Mouse (Mus musculus) ES-Bruce4 (cell line): ENCODE measurements around the gene Comtd1. TPM values are rescaled to one million over a fixed set of nuclear protein-coding genes. Genes with fewer than 3 reads are reported as not detected.

Experiments used
- H3K27ac ChIP-seq: 2 replicates; pipeline ENCODE4 v1.5.1; 2012; ENCODE audit warnings: low read length, inconsistent platforms; ENCODE audit not compliant: insufficient read depth
- H3K27me3 ChIP-seq: 2 replicates; pipeline ENCODE4 v1.6.1; 2012; ENCODE audit warnings: mild to moderate bottlenecking, low read length, inconsistent platforms; ENCODE audit not compliant: control insufficient read depth, poor library complexity, insufficient read depth, severe bottlenecking
- H3K36me3 ChIP-seq: 2 replicates; pipeline ENCODE4 v1.6.1; 2012; ENCODE audit warnings: inconsistent platforms, mild to moderate bottlenecking, low read length, moderate library complexity; ENCODE audit not compliant: control insufficient read depth, poor library complexity, insufficient read depth, severe bottlenecking
- H3K4me1 ChIP-seq: one replicate; pipeline ENCODE4 v1.8.1; 2011; ENCODE audit warnings: low read length; ENCODE audit not compliant: control insufficient read depth, insufficient read depth
- H3K4me3 ChIP-seq: 2 replicates; pipeline ENCODE4 v1.5.1; 2011; ENCODE audit warnings: low read depth, mild to moderate bottlenecking, low read length
- H3K9ac ChIP-seq: 2 replicates; pipeline ENCODE4 v1.6.1; 2012; ENCODE audit warnings: low read depth, mild to moderate bottlenecking, inconsistent platforms; ENCODE audit not compliant: poor library complexity, severe bottlenecking
- H3K9me3 ChIP-seq: replicated peaks from 2 replicates; pipeline ENCODE4 v1.6.1; 2012; ENCODE audit warnings: mild to moderate bottlenecking, low read length, inconsistent platforms; ENCODE audit not compliant: control insufficient read depth, poor library complexity, insufficient read depth, severe bottlenecking
- CTCF ChIP-seq: IDR thresholded peaks from one replicate; pipeline ENCODE4 v1.8.1; 2011; ENCODE audit warnings: low read depth, low read length
- EP300 ChIP-seq: IDR thresholded peaks from 2 replicates; pipeline ENCODE4 v1.6.1; 2011; ENCODE audit warnings: low read depth, low read length; ENCODE audit not compliant: insufficient read depth
- POLR2A ChIP-seq: IDR thresholded peaks from one replicate; pipeline ENCODE4 v1.8.1; 2011; ENCODE audit warnings: low read length; ENCODE audit not compliant: insufficient read depth
- polyA plus RNA-seq: library from polyadenylated mRNA; stranded (reverse); fragments of >200 nt; gene quantifications from 2 replicates; pipeline ENCODE4 v1.2.4, GENCODE M21; 2011; ENCODE audit warnings: low read depth; ENCODE audit not compliant: missing spikeins, insufficient read depth, insufficient read length

Comtd1 gene
- polyA plus RNA-seq, result 12.8 and 19.4 TPM in 2 replicates

DNA sequence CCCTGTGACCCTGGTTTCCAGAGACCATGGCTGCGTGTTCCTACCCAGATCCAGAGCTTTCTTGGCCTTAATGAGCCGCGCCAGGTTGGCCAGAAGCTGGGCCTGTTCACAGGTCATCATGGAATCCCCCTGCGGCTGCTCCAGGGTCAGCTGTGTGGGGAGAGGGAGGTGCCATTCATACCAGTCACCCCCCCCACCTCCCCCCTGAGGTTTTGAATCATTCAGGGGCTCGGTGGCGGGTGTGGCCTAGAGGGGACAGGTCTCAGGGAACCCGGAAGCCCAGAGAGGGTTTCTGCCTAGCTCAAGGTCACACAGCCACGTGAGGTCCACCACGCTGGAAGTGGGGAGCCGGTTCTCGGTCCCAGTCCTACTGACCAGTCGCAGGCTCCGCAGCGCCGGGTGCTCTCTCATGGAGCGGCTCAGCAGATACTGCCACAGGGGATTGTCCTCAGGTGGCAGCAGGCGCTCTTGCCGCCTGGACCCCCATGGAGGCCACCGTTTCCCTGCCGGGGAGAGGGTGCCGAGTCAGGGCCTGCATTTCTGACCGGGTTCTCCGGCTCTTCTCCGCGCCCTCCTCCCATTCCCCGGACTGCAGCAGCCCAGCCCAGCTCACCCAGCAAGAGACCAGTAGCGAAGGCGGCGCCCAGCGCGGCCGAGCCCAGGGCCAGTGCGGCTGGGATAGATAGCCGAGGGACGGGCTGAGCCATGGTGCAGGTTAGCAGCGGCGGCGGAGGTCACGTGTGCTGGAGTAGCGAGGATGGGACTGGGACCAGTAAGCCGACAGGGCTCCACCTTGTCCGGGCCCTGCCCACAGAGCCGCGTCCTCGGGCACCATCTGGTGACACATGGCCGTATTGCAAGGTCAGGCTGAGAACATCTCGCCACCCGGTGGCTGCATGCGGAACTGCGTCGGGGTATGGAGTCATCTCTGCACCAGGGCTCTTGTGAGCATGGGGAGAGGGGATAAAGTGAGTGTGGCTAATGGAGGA is at the start of gene Comtd1:
TSS of gene Comtd1 (minus strand) at position 812 of the 989 bp plus-strand sequence.
- H3K9ac ChIP-seq, result peak within 1 kb of the TSS; percentile 71
- peaks cover 34% of the 10 kb centered on the region for H3K36me3 ChIP-seq
- H3K27me3 ChIP-seq, result no peaks in the 10 kb centered on the region
- no peaks in the 10 kb centered on the region for H3K9me3 ChIP-seq
- peak within 1 kb of the TSS; percentile 73 for H3K4me3 ChIP-seq
- peak within 1 kb of the TSS; percentile 26; the same call in 1 of the 2 replicates for H3K27ac ChIP-seq
- H3K4me1 ChIP-seq, result no peaks in the 10 kb centered on the region
- no peak for TF ChIP-seq EP300
- TF ChIP-seq CTCF, result no peak
- TF ChIP-seq POLR2A, result no peak

DNA sequence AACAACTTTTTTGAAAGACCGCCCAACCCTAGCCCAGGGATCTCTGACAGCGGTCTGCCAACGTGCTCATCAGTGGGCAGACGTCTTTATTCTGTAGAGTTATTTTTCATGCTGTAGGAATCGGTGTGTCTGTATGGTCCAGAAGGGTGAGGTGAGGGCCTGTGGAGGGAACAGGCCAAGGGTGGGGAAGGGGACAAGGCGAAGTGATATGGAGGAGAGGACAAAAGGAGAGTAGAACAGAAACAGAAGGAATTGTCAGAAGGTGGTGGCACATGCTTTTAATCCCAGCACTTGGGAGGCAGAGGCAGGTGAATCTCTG is 43.5 kb upstream of the Comtd1 start:
- Histone ChIP-seq H3K9me3 (no peaks in the 10 kb centered on the region), H3K27ac (no peak overlapping the region), H3K36me3 (no peaks in the 10 kb centered on the region), H3K4me1 (no peaks in the 10 kb centered on the region), H3K27me3 (no peaks in the 10 kb centered on the region), H3K4me3 (no peak overlapping the region), H3K9ac (no peak overlapping the region)
- TF ChIP-seq EP300, result no peak
- no peak for TF ChIP-seq CTCF
- no peak for TF ChIP-seq POLR2A

DNA sequence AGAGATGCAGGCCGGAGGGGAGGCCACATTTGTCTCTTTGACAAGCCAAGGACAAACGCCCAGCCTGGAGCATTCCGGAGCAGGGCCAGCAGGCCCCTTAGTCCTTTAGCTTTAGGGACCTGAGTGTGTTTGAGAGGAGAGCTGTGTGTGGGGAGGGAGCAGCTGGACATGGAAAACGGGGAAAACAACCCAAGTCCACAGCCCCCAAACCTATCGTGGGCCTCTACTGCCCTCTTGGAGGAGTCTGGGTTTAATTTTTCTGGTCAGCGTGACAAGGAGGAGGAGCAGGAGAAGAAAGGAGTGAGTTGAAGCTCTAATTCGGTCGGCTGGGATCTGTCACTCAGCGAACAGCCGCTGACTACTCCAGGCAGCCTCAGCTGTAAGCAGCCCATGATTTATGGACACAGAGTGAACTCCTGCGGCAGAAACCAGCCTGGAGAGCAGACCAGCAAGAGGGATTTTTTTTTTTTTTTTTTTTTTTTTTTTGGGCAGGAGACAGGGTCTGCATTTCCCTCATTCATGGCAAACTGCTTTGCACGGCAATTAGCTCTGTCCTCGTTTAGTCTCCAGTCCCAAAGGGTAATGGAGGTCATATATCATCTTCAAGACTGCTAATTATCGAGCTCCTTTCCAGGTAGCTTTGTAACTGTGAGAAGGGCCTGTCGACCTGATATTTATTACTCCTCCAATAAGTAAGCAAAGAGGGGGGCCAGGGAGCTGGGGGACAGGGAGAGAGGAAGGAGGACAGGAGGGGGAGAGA is 43.0 kb upstream of the Comtd1 start:
- H3K27ac ChIP-seq, result no peak overlapping the region
- no peaks in the 10 kb centered on the region for H3K27me3 ChIP-seq
- H3K36me3 ChIP-seq, result no peaks in the 10 kb centered on the region
- H3K4me3 ChIP-seq, result no peak overlapping the region
- no peak for TF ChIP-seq POLR2A
- TF ChIP-seq EP300, result no peak
- no peak for TF ChIP-seq CTCF
- H3K9ac ChIP-seq, result no peak overlapping the region
- no peaks in the 10 kb centered on the region for H3K9me3 ChIP-seq
- no peaks in the 10 kb centered on the region for H3K4me1 ChIP-seq

DNA sequence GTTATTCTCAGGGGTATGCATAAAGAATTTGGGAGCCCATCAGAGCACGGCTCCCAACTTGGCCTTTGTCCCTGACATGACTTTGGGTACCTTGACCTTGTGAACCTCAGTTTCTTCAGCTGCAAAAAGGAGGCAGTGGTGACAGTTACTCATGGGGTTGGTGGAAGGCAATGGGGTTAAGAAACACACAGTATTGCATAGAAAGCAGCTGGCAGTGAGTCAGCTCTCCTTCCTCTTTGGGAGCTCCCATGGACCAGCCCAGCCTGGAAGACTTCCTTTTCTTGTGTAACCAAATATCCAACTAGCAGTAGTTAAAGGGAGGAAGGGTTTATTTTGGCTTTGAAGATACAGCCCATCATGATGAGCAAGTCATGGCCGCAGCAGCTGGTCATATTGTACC is 41.7 kb upstream of the Comtd1 start:
- Histone ChIP-seq H3K9ac (no peak overlapping the region), H3K4me3 (no peak overlapping the region), H3K27me3 (no peaks in the 10 kb centered on the region), H3K36me3 (no peaks in the 10 kb centered on the region), H3K27ac (no peak overlapping the region), H3K9me3 (no peaks in the 10 kb centered on the region), H3K4me1 (no peaks in the 10 kb centered on the region)
- no peak for TF ChIP-seq POLR2A

DNA sequence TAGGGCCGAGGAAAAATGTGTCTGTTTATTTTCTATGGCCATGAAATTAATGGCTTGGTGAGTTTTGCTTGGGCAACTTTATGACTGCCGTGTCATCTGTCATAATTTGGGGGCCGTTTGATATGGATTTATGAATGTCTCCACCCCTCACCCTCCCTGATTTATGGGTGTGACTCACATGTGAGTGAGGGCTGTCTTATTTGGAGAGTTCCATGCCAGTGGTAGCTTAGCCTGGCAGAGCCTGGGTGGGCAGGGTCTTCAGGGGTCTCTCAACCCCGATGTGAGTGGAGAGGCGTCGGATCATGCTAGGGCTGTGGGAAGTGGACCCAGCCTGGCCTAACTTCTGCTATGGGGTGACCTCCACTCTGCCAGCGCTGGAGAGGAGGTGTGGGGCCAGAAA is 18.0 kb upstream of the Comtd1 start:
- H3K4me3 ChIP-seq, result no peak overlapping the region
- H3K9ac ChIP-seq, result no peak overlapping the region
- no peak overlapping the region for H3K27ac ChIP-seq

DNA sequence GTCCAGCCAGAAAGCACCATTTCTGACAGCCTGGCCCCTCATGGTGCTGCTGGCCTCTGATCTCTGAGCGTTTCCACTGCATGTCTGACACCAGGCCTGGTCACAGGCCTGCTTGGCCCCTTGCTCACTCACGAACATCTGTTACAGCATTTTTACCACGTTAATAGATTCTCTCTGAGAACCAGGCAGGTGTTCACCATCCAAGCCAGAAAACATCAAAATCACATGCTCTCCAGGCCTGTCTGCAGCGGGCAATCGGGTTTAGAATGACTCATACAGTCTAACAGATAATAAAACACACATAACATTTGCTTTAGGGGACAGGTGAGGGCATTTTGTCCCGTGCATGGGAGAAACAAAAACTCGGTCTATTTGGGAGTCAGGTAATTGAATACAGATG is 17.5 kb upstream of the Comtd1 start:
- Histone ChIP-seq H3K27me3 (no peaks in the 10 kb centered on the region), H3K9ac (no peak overlapping the region), H3K4me3 (no peak overlapping the region), H3K9me3 (no peaks in the 10 kb centered on the region), H3K4me1 (no peaks in the 10 kb centered on the region), H3K36me3 (no peaks in the 10 kb centered on the region), H3K27ac (no peak overlapping the region)
- TF ChIP-seq EP300 (no peak), POLR2A (no peak), CTCF (no peak)

More for the DNA sequence above, 18.0 kb upstream of the Comtd1 start:
- TF ChIP-seq CTCF (no peak), POLR2A (no peak), EP300 (no peak)
- H3K4me1 ChIP-seq, result no peaks in the 10 kb centered on the region
- no peaks in the 10 kb centered on the region for H3K36me3 ChIP-seq
- no peaks in the 10 kb centered on the region for H3K9me3 ChIP-seq
- no peaks in the 10 kb centered on the region for H3K27me3 ChIP-seq
